Mouse (Mus musculus): ENCODE measurements around the gene Tubg2. TPM values are rescaled to one million over a fixed set of nuclear protein-coding genes. Genes with fewer than 3 reads are reported as not detected.

Gene Tubg2
- polyA plus RNA-seq, 1 experiment from 2014 or later: 3.5 TPM

GRCm38 (mm10) chr11:101170354-101170810 lies 14.7 kb downstream of the Tubg2 start, which contains the start of gene Cntnap1:
Cntnap1 (plus strand) TSS chr11:101170523.
- no peaks in the 10 kb centered on the region for H3K27me3 ChIP-seq
- in situ Hi-C loops (cut with MboI; ENCODE audit: low pct_unique_long_range_greater_than_20kb): loop anchor here (5.0 to 10.0 kb wide), 2 partner anchors 88 to 196 kb away; partner anchors contain the start of genes Cavin1 and Coasy
- ATAC-seq: peak; percentile 14
- ChIA-PET POLR2A (interaction anchor here (1.0 to 5.7 kb wide), 5 partner anchors 21 to 75 kb away, joined by 3 to 31 read pairs (median 5); partner anchors contain the start of gene Psmc3ip), CTCF (interaction anchor here (1.0 to 1.6 kb wide), 5 partner anchors 18 to 99 kb away, joined by 3 to 4 read pairs (median 3); no protein-coding TSS in a partner anchor)
- DNase-seq (ENCODE audit: low read depth, low spot score): no peak
- no peak for TF ChIP-seq CTCF (IDR thresholded peaks at IDR 0.05)

DNA sequence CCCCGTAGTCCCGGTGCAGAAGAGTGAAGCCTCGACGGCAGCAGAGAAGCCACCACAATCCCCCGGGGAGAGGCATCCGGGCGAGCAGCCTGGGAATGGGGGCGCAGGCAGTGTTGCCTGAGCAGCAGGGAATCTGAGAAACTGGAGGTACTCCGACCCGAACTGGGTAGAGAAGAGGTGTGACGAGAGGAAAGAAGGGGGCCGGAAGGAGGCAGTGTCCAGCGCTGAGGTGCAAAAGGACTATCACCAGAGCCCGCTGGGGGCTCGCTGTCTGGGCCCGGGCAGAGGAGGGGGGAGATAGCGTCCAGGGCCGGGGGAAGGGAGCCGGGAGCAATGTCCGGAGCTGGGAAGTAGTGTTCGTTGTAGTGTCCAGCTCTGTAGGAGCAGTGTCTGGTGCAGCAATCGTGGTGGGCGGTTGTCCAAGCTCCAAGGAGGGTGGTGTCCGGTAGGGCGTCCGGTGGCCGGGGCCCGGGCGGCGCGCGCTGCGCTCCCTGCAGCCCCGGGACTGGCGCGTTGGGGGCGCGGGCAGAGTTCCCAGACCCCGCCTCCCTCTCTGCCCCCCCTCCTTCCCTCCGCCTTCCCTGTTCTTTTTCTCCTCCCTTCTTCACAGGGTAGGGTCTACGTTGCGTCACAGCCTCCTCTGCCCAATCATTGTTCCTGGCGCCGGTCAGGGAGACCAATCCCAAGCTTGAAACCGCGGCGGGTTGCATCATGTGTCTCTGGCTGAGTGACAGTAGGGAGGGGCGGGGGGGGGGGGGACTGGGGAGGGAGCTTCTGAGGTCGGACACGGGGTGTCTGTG lies 15.3 kb downstream of the Tubg2 start, which contains the start of gene Plekhh3:
TSS of gene Plekhh3 (minus strand) at position 541 of the 800 bp plus-strand sequence.
- TF ChIP-seq CTCF (IDR thresholded peaks at IDR 0.05): no peak
- in situ Hi-C loops (cut with MboI; ENCODE audit: low pct_unique_long_range_greater_than_20kb): loop anchor here (5.0 to 10.0 kb wide), 2 partner anchors 89 to 196 kb away; partner anchors contain the start of genes Cavin1 and Coasy
- DNase-seq (ENCODE audit: low read depth, low spot score) (peak; percentile 94), ATAC-seq (peak; percentile 66)
- CTCF ChIA-PET: interaction anchor here (1.0 to 2.2 kb wide), 10 partner anchors 11 to 103 kb away, joined by 3 to 7 read pairs (median 3); partner anchors contain the start of genes Coasy and Psmc3ip
- H3K27me3 ChIP-seq: no peaks in the 10 kb centered on the region
- POLR2A ChIA-PET: interaction anchor here (0.8 to 5.7 kb wide), 6 partner anchors 22 to 76 kb away, joined by 3 to 31 read pairs (median 5); partner anchors contain the start of gene Psmc3ip

- in situ Hi-C loops (cut with MboI; ENCODE audit: low pct_unique_long_range_greater_than_20kb): loop anchor here (5.0 to 10.0 kb wide), 2 partner anchors 90 to 197 kb away; partner anchors contain the start of genes Cavin1 and Coasy
- ChIA-PET CTCF (interaction anchor here (1.2 to 2.2 kb wide), 10 partner anchors 10 to 104 kb away, joined by 3 to 7 read pairs (median 3); partner anchors contain the start of genes Coasy and Psmc3ip), POLR2A (interaction anchor here (0.8 to 5.7 kb wide), 7 partner anchors 23 to 102 kb away, joined by 3 to 31 read pairs (median 5); partner anchors contain the start of gene Naglu)
- ATAC-seq (no peak), DNase-seq (ENCODE audit: low read depth, low spot score) (peak; percentile 41)
- no peak for TF ChIP-seq CTCF (IDR thresholded peaks at IDR 0.05)
- no peaks in the 10 kb centered on the region for H3K27me3 ChIP-seq
Measured at GRCm38 (mm10) chr11:101171721-101172433, 16.2 kb downstream of the Tubg2 start.

DNA sequence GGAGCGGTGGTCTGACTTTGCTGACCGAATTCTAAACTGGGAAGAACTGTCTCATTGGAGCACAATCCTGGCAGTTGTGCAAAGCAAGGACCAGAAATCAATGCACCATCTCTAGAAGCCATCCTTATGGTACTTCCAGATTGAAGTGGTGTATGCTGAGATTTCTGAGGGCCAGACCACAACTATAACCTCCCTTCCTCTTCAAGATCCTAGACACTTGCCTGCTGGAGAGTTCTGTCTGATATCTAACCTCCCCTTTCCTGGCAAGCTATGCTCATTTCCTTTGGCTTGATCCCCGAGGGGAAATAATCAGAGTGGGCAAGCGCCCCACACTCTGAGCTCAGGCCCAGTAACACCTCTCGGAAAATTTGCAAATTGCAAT lies 16.7 kb downstream of the Tubg2 start:
- no peaks in the 10 kb centered on the region for H3K27me3 ChIP-seq
- DNase-seq (ENCODE audit: low read depth, low spot score) (no peak), ATAC-seq (no peak)
- ChIA-PET CTCF (interaction anchor here (1.0 to 2.2 kb wide), 6 partner anchors 9 to 104 kb away, joined by 3 to 7 read pairs (median 4); partner anchors contain the start of gene Coasy), POLR2A (interaction anchor here (1.2 to 2.7 kb wide), 3 partner anchors 54 to 103 kb away, joined by 5 to 8 read pairs (median 8); partner anchors contain the start of gene Naglu)
- in situ Hi-C loops (cut with MboI; ENCODE audit: low pct_unique_long_range_greater_than_20kb): loop anchor here (5.0 to 10.0 kb wide), 2 partner anchors 90 to 198 kb away; partner anchors contain the start of genes Cavin1 and Coasy
- no peak for TF ChIP-seq CTCF (IDR thresholded peaks at IDR 0.05)

DNA sequence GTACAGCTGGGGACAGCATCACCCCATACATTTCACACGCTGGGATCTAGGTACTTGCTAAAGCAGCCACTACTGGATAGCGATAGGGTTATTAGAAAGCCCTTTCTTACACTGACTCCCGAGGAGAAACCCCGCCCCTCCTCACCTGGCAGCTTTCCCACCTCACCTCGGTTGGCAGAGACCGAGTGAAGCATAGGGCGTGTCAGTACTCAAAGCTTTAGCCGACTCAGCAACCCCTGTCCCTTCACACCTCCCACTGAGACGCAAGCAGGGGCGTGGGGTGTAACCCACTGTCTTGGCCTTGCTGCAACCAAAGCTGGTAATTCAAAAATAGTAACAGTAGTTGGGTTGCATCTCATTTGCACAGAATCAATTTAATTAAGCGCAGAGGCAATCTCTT lies 17.4 kb downstream of the Tubg2 start:
- no peak for TF ChIP-seq CTCF (IDR thresholded peaks at IDR 0.05)
- in situ Hi-C loops (cut with MboI; ENCODE audit: low pct_unique_long_range_greater_than_20kb): loop anchor here (5.0 to 10.0 kb wide), 2 partner anchors 91 to 198 kb away; partner anchors contain the start of genes Cavin1 and Coasy
- DNase-seq (ENCODE audit: low read depth, low spot score) (no peak), ATAC-seq (no peak)
- no peaks in the 10 kb centered on the region for H3K27me3 ChIP-seq
- ChIA-PET CTCF (interaction anchor here (0.8 to 2.2 kb wide), 5 partner anchors 9 to 91 kb away, joined by 3 to 7 read pairs (median 3); partner anchors contain the start of gene Coasy), POLR2A (interaction anchor here (1.0 to 2.7 kb wide), 4 partner anchors 34 to 103 kb away, joined by 3 to 8 read pairs (median 6); partner anchors contain the start of gene Naglu)

DNA sequence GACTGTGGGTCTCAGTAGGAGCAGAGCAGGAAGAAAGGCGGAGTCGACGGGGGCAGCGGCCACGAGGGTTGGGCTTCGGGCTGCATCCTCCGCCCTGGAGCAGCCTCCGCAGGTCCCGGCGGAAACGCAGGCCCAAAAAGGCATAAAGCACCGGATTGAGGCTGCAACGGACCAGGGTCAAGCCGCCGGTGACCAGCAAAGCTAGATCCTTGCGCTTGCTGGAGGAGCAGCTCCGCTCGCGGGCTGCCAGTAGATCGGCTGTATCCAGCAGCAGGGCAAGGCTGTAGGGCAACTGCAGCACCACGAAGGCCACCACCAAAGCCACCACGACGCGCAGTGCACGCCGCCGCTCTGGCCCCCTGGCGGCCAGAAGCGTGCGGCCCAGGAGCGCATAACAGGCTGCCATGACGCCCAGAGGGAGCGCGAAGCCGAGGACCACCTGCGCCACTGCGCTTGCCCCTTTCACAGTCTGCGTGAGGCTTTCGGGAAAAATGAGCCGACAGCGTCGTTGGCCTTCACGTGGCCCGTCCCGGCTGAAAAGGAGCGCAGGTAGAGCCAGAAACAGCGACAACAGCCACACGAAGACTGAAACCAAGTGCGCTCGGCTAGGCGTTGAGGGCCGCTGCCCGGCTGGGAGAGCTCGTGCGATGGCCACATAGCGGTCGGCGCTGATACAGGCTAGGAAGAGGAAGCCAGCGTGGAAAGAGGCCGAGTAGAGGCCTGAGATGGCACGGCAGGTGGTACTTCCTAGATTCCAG lies 18.1 kb downstream of the Tubg2 start:
- ChIA-PET POLR2A (interaction anchor here (1.0 to 2.7 kb wide), 3 partner anchors 35 to 104 kb away, joined by 3 to 8 read pairs (median 8); partner anchors contain the start of gene Naglu), CTCF (interaction anchor here (0.8 to 1.6 kb wide), 4 partner anchors 8 to 55 kb away, joined by 3 read pairs; no protein-coding TSS in a partner anchor)
- no peak for TF ChIP-seq CTCF (IDR thresholded peaks at IDR 0.05)
- no peak for DNase-seq (ENCODE audit: low read depth, low spot score)
- in situ Hi-C loops (cut with MboI; ENCODE audit: low pct_unique_long_range_greater_than_20kb): loop anchor here (5.0 to 10.0 kb wide), 2 partner anchors 92 to 199 kb away; partner anchors contain the start of genes Cavin1 and Coasy
- H3K27me3 ChIP-seq: no peaks in the 10 kb centered on the region
- no peak for ATAC-seq

DNA sequence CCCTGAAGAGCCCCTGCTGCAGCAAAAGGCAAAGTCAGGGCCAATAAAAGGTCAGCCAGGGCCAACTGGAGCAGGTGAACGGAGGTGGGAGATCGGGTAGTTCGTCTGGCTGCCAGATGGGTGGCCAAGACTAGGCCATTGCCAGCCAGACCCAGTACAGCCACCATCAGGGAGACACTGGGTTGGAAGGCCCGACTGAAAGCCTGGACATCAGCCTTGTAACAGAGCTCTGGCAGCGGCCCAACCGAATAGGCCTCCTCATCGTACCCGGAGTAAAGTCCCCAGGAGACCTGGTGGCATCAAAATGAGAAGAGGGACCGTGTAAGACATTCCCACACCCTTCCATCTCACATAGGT lies 18.7 kb downstream of the Tubg2 start:
- in situ Hi-C loops (cut with MboI; ENCODE audit: low pct_unique_long_range_greater_than_20kb): loop anchor here (5.0 to 10.0 kb wide), 2 partner anchors 92 to 200 kb away; partner anchors contain the start of genes Cavin1 and Coasy
- H3K27me3 ChIP-seq: no peaks in the 10 kb centered on the region
- POLR2A ChIA-PET: interaction anchor here (2.7 kb wide), 1 partner anchor 105 kb away, joined by 8 read pairs; the partner anchor contains the start of gene Naglu
- DNase-seq (ENCODE audit: low read depth, low spot score): no peak
- no peak for ATAC-seq
- CTCF ChIA-PET: interaction anchor here (1.0 to 1.7 kb wide), 5 partner anchors 10 to 80 kb away, joined by 3 to 5 read pairs (median 3); partner anchors contain the start of genes Retreg3 and Tubg1
- no peak for TF ChIP-seq CTCF (IDR thresholded peaks at IDR 0.05)

GRCm38 (mm10) chr11:101174851-101175628 lies 19.3 kb downstream of the Tubg2 start, which contains the start of gene Ccr10:
Ccr10 (minus strand) TSS chr11:101175443.
- no peak for ATAC-seq
- H3K27me3 ChIP-seq: no peaks in the 10 kb centered on the region
- no peak for DNase-seq (ENCODE audit: low read depth, low spot score)
- no peak for TF ChIP-seq CTCF (IDR thresholded peaks at IDR 0.05)
- in situ Hi-C loops (cut with MboI; ENCODE audit: low pct_unique_long_range_greater_than_20kb): loop anchor here (5.0 to 10.0 kb wide), 2 partner anchors 93 to 200 kb away; partner anchors contain the start of genes Cavin1 and Coasy
- ChIA-PET POLR2A (no interaction called here), CTCF (interaction anchor here (1.0 to 3.2 kb wide), 5 partner anchors 35 to 81 kb away, joined by 3 to 12 read pairs (median 3); partner anchors contain the start of genes Psmc3ip, Retreg3 and Tubg1)
